Mouse (Mus musculus) hindbrain, embryonic 14.5 days (tissue): Measurements from ENCODE around the gene Abat. TPM values are rescaled to one million over a fixed set of nuclear protein-coding genes. Genes with fewer than 3 reads are reported as not detected.

Source experiments
- ATAC-seq: fragments of 200-750 bp; cut with Nextera tagmentation; 2 replicates; pipeline ENCODE4 v1.8.0; 2017; ENCODE audit warnings: moderate number of reproducible peaks, mild to moderate bottlenecking, moderate TSS enrichment, moderate library complexity; ENCODE audit not compliant: low FRiP score
- DNase-seq: peaks from one replicate; pipeline ENCODE4 v3.0.0-alpha.2; 2015; ENCODE audit warnings: low spot score
- H3K27ac ChIP-seq: fragments of 300-500 bp; sonication (generic); 2 replicates; pipeline ENCODE4 v1.5.1; 2014; ENCODE audit warnings: mild to moderate bottlenecking, moderate library complexity
- H3K27me3 ChIP-seq: fragments of 300-500 bp; sonication (generic); 2 replicates; pipeline ENCODE4 v1.6.1; 2014; ENCODE audit warnings: mild to moderate bottlenecking, low read length, mixed read lengths; ENCODE audit not compliant: control insufficient read depth, insufficient read depth
- H3K36me3 ChIP-seq: fragments of 300-500 bp; sonication (generic); replicated peaks from 2 replicates; pipeline ENCODE4 v1.6.1; 2014; ENCODE audit not compliant: control insufficient read depth, insufficient read depth
- H3K4me1 ChIP-seq: fragments of 300-500 bp; sonication (generic); replicated peaks from 2 replicates; pipeline ENCODE4 v1.6.1; 2014; ENCODE audit warnings: antibody characterized with exemption, low read length, mixed read lengths; ENCODE audit not compliant: control insufficient read depth, insufficient read depth
- H3K4me2 ChIP-seq: fragments of 300-500 bp; sonication (generic); replicated peaks from 2 replicates; pipeline ENCODE4 v1.6.1; 2014; ENCODE audit warnings: mild to moderate bottlenecking, moderate library complexity
- H3K4me3 ChIP-seq: fragments of 300-500 bp; sonication (generic); replicated peaks from 2 replicates; pipeline ENCODE4 v1.5.1; 2014; ENCODE audit warnings: mild to moderate bottlenecking, low read length
- H3K9ac ChIP-seq: fragments of 300-500 bp; sonication (generic); 2 replicates; pipeline ENCODE4 v1.6.1; 2014
- H3K9me3 ChIP-seq: fragments of 300-500 bp; sonication (generic); 2 replicates; pipeline ENCODE4 v1.6.1; 2016; ENCODE audit warnings: low read length; ENCODE audit not compliant: control insufficient read depth
- WGBS: fragments of 180-500 bp; shearing (Covaris S2); extraction: QIAGEN DNeasy Blood & Tissue Kit; methylation state at CpG from one replicate; pipeline ENCODE4 v1.1.7; 2014; 5-methylcytosine and 5-hydroxymethylcytosine counted together
- polyA plus RNA-seq: library from polyadenylated mRNA; unstranded; fragments of >200 nt; fragmentation: Nextera tagmentation; extraction: Ambion mirVana; gene quantifications from 2 replicates; pipeline ENCODE4 v1.2.1, GENCODE M21; 2014

Gene Abat
- polyA plus RNA-seq, 1 experiment from 2014 or later, result 69.5 TPM

DNA sequence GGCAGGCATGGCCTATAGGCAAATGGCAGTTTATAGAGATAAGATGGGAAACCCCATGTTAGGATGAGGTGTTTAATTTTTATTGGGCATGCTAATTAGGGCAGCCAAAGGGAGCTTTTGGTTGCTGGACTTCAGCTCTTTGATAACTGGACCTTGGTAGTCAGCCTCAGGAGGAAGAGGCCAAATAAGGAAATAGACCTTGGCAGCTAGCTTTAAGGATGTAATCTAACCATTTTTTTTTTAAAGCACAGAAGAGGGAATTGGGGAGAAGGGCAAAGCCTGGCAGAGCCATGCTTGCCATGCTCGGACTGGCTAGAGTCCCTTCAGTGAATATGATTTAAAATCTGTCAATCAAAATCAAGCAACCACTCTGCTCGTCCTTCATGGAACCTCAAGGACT is 117.2 kb downstream of the Abat start:
- WGBS, result 74% methylated on average over 2 of the region's 2 CpGs
- no peaks in the 10 kb centered on the region for H3K4me1 ChIP-seq
- ATAC-seq (no peak), DNase-seq (no peak)
- no peak overlapping the region for H3K4me3 ChIP-seq
- no peaks in the 10 kb centered on the region for H3K27me3 ChIP-seq
- no peaks in the 10 kb centered on the region for H3K9me3 ChIP-seq
- H3K4me2 ChIP-seq, result no peak overlapping the region
- no peak overlapping the region for H3K27ac ChIP-seq
- peaks cover 17% of the 10 kb centered on the region for H3K36me3 ChIP-seq
- H3K9ac ChIP-seq, result no peak overlapping the region

DNA sequence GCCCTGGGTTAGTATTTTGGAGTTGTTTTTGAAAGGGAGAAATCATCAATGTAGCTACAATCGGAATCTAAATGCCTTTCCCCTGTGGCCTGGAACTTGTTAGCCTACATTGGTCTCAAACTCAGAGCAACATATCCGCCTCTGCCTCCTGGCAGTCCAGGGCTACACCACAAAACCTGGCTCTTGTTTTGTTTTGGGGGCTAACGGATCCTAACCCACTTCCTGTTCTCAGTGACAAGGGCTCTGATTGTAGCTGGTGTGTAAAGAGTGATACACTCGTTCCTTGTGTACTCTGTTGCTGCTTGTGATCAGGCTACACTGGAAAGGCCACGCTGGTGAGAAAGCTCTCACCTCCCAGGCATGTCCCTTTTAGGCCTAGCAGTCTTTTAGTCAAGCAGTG is 118.2 kb downstream of the Abat start:
- Histone ChIP-seq H3K9me3 (no peaks in the 10 kb centered on the region), H3K4me3 (no peak overlapping the region), H3K27me3 (no peaks in the 10 kb centered on the region), H3K4me1 (peaks cover 4% of the 10 kb centered on the region; the same call in 1 of the 2 replicates), H3K9ac (no peak overlapping the region), H3K27ac (no peak overlapping the region), H3K4me2 (no peak overlapping the region), H3K36me3 (peaks cover 22% of the 10 kb centered on the region)
- 93% methylated on average over 5 of the region's 5 CpGs for WGBS
- ATAC-seq (no peak), DNase-seq (no peak)

GRCm38 (mm10) chr16:8636867-8637216 is 123.6 kb downstream of the Abat start:
- peaks cover 22% of the 10 kb centered on the region for H3K36me3 ChIP-seq
- H3K4me2 ChIP-seq, result peak overlapping the region; percentile 93
- no peaks in the 10 kb centered on the region for H3K27me3 ChIP-seq
- DNase-seq, result no peak
- peak overlapping the region; percentile 77 for H3K27ac ChIP-seq
- no peaks in the 10 kb centered on the region for H3K9me3 ChIP-seq
- H3K4me3 ChIP-seq, result peak overlapping the region; percentile 79
- under 1% methylated on average over 13 of the region's 13 CpGs for WGBS
- H3K9ac ChIP-seq, result peak overlapping the region; percentile 86
- peaks cover 15% of the 10 kb centered on the region; the same call in 1 of the 2 replicates for H3K4me1 ChIP-seq
- ATAC-seq, result no peak; the same call in 1 of the 2 replicates

DNA sequence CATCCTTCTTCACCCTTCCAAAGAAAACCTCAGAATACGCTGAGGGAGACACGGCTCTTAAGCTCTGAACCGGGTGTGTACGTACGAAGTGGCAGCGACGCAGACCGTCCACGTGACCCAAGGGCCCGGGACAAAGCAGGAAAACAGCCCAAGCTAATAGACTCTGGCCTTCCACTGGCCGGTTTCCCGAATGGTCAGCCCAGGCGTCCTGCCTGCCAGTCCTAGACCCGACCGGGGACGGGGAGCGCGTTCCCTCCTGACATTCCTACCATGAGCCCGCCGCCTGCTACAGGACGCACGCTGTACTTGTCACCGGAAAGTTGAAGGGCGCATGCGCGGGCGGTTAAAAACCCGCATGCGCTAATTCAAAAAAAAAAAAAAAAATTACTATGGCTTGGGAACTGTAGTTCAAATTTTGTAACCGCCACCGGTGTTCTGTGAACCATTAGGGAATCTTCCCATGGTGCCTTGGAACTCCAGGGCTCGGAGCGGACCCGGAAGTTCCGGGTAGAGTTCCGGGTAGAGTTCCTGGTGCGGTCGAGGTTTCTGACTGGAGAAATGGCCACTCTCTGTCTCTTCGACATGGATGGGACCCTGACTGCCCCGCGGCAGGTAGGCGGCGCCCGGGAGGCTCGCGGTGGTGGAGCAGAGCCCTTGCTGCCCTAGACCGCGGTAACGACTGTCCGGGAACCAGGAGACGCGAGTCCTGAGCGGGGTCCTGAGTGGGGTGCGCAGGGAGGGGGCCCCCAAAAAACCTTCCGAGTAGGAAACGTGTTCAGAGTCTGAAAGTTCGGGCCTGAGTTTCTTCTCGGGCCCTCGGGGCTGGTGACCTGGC is 124.2 kb downstream of the Abat start, which contains the start of the genes Pmm2 and Tmem186:
TSS of gene Pmm2 (plus strand) at position 458 of the 835 bp plus-strand sequence.
TSS of gene Tmem186 (minus strand) at position 496 of the 835 bp plus-strand sequence.
- Histone ChIP-seq H3K9me3 (no peaks in the 10 kb centered on the region), H3K4me1 (peaks cover 15% of the 10 kb centered on the region; the same call in 1 of the 2 replicates), H3K4me3 (peak within 1 kb of the TSS; percentile 79), H3K4me2 (peak within 1 kb of the TSS; percentile 93), H3K36me3 (peaks cover 20% of the 10 kb centered on the region), H3K27me3 (no peaks in the 10 kb centered on the region), H3K9ac (peak within 1 kb of the TSS; percentile 86), H3K27ac (peak within 1 kb of the TSS; percentile 77)
- peak; percentile 93 for ATAC-seq
- peak; percentile 93 for DNase-seq
- under 1% methylated on average over 59 of the region's 59 CpGs for WGBS

- DNase-seq, result no peak
- 51% methylated on average over 7 of the region's 7 CpGs for WGBS
- Histone ChIP-seq H3K36me3 (peaks cover 23% of the 10 kb centered on the region), H3K9me3 (no peaks in the 10 kb centered on the region), H3K4me3 (peak overlapping the region; percentile 79), H3K4me1 (peaks cover 15% of the 10 kb centered on the region; the same call in 1 of the 2 replicates), H3K27ac (no peak overlapping the region), H3K27me3 (no peaks in the 10 kb centered on the region), H3K9ac (peak overlapping the region; percentile 86), H3K4me2 (peak overlapping the region; percentile 93)
- ATAC-seq, result no peak
These were observed 124.9 kb downstream of the Abat start for GRCm38 (mm10) chr16:8638131-8638530.

- no peak overlapping the region for H3K9ac ChIP-seq
- DNase-seq, result no peak
- H3K27me3 ChIP-seq, result no peaks in the 10 kb centered on the region
- H3K9me3 ChIP-seq, result no peaks in the 10 kb centered on the region
- peaks cover 37% of the 10 kb centered on the region for H3K36me3 ChIP-seq
- no peak overlapping the region for H3K27ac ChIP-seq
- ATAC-seq, result no peak
- H3K4me1 ChIP-seq, result peaks cover 15% of the 10 kb centered on the region; the same call in 1 of the 2 replicates
- no peak overlapping the region for H3K4me2 ChIP-seq
- WGBS, result 93% methylated on average over 11 of the region's 11 CpGs
- no peak overlapping the region for H3K4me3 ChIP-seq
These were observed 126.4 kb downstream of the Abat start for GRCm38 (mm10) chr16:8639466-8640191.

- H3K27ac ChIP-seq, result no peak overlapping the region
- 75% methylated on average over 2 of the region's 2 CpGs for WGBS
- no peaks in the 10 kb centered on the region for H3K9me3 ChIP-seq
- no peak overlapping the region for H3K4me2 ChIP-seq
- peaks cover 64% of the 10 kb centered on the region for H3K36me3 ChIP-seq
- DNase-seq (peak; percentile 52), ATAC-seq (no peak)
- no peak overlapping the region for H3K4me3 ChIP-seq
- 0 out of 2 replicates have a peak, but pooled peaks cover under 1% of the 10 kb centered on the region for H3K4me1 ChIP-seq
- no peaks in the 10 kb centered on the region for H3K27me3 ChIP-seq
- H3K9ac ChIP-seq, result no peak overlapping the region
These were observed 130.6 kb downstream of the Abat start for GRCm38 (mm10) chr16:8643855-8644254.

GRCm38 (mm10) chr16:8645546-8645945 is 132.3 kb downstream of the Abat start:
- H3K4me3 ChIP-seq, result no peak overlapping the region
- peaks cover 78% of the 10 kb centered on the region for H3K36me3 ChIP-seq
- no peak for DNase-seq
- H3K27ac ChIP-seq, result no peak overlapping the region
- no peaks in the 10 kb centered on the region for H3K4me1 ChIP-seq
- 83% methylated on average over 6 of the region's 6 CpGs for WGBS
- no peak for ATAC-seq
- no peaks in the 10 kb centered on the region for H3K27me3 ChIP-seq
- H3K9ac ChIP-seq, result no peak overlapping the region
- no peaks in the 10 kb centered on the region for H3K9me3 ChIP-seq
- no peak overlapping the region for H3K4me2 ChIP-seq

- no peaks in the 10 kb centered on the region for H3K9me3 ChIP-seq
- DNase-seq (no peak), ATAC-seq (no peak)
- H3K4me1 ChIP-seq, result no peaks in the 10 kb centered on the region
- no peaks in the 10 kb centered on the region for H3K27me3 ChIP-seq
- peaks cover 86% of the 10 kb centered on the region for H3K36me3 ChIP-seq
- 96% methylated on average over 3 of the region's 3 CpGs for whole genome bisulfite sequencing
- H3K9ac ChIP-seq, result no peak overlapping the region
- no peak overlapping the region for H3K4me3 ChIP-seq
- H3K27ac ChIP-seq, result no peak overlapping the region
- H3K4me2 ChIP-seq, result no peak overlapping the region
These were observed 136.8 kb downstream of the Abat start for GRCm38 (mm10) chr16:8650007-8650406.
